ENCODE assay signal across 13 mouse cellular contexts in genomic region chr16:49572485-49573170, GRCm38 (mm10).
DNase-seq lines count a peak whose midpoint lies in the region; ATAC-seq and TF ChIP-seq lines count a peak whose summit lies in the region.
"Had no signal": no experiment of that assay in that cellular context is flagged by ENCODE, and none has a peak within 500 bp of the region (broad histone marks: within the 10 kb centered on the region; RNA-seq: fewer than 3 reads in every experiment).

No protein-coding gene starts in this region.

- H3K4me1 ChIP-seq in lung, embryonic 16.5 days (replicated peaks; ENCODE audit: control insufficient read depth, insufficient read depth, low read length), result peaks cover 5% of the 10 kb centered on the region; the same call in 1 of the 2 replicates
- H3K4me1 ChIP-seq in lung, adult 2 months (ENCODE audit: control insufficient read depth, insufficient read depth, low read length), result no peaks in the 10 kb centered on the region
- no peaks in the 10 kb centered on the region; the same call in 1 of the 2 replicates for H3K4me1 ChIP-seq in forebrain, postnatal 0 days (ENCODE audit: insufficient read depth)
- H3K4me1 ChIP-seq in midbrain, postnatal 0 days (ENCODE audit: insufficient read depth, low read length), result no peaks in the 10 kb centered on the region
- H3K4me1 ChIP-seq: heart, embryonic 10.5 days; lung, embryonic 15.5 days had no signal

- no peaks in the 10 kb centered on the region for H3K36me3 ChIP-seq in lung, embryonic 16.5 days (ENCODE audit: control insufficient read depth, insufficient read depth, low read length)
- H3K36me3 ChIP-seq in forebrain, postnatal 0 days (ENCODE audit: insufficient read depth), result no peaks in the 10 kb centered on the region
- H3K36me3 ChIP-seq in midbrain, postnatal 0 days (ENCODE audit: insufficient read depth, low read length), result no peaks in the 10 kb centered on the region
- H3K36me3 ChIP-seq: heart, embryonic 10.5 days; lung, embryonic 15.5 days had no signal

- peak; percentile 31 for ATAC-seq in frontal cortex, adult (ENCODE audit: low TSS enrichment)
- ATAC-seq in lung, embryonic 16.5 days (ENCODE audit: low read depth), result peak; percentile 81; the same call in 1 of the 2 replicates
- ATAC-seq in forebrain, postnatal 0 days, result peak; percentile 73
- no peak for ATAC-seq in midbrain, postnatal 0 days (ENCODE audit: low FRiP score)
- ATAC-seq: intestine, postnatal 0 days had no signal

- no peak overlapping the region for H3K4me3 ChIP-seq in lung, embryonic 16.5 days (ENCODE audit: low read length)
- H3K4me3 ChIP-seq in lung, adult 2 months (replicated peaks; ENCODE audit: extremely low read depth, low read depth, low read length), result no peak overlapping the region
- H3K4me3 ChIP-seq in forebrain, postnatal 0 days (ENCODE audit: low read depth, low read length), result no peak overlapping the region
- no peak overlapping the region for H3K4me3 ChIP-seq in midbrain, postnatal 0 days (ENCODE audit: low read depth, low read length)
- H3K4me3 ChIP-seq: heart, embryonic 10.5 days; lung, embryonic 15.5 days had no signal

- no peak for TF ChIP-seq CTCF in lung, adult 2 months (IDR thresholded peaks at IDR 0.05; ENCODE audit: insufficient read depth, low read length)
- no peak for TF ChIP-seq CTCF in forebrain, postnatal 0 days (IDR thresholded peaks at IDR 0.05; ENCODE audit: low read depth)
- TF ChIP-seq CTCF in midbrain, postnatal 0 days (IDR thresholded peaks at IDR 0.05), result no peak

- H3K4me2 ChIP-seq in lung, embryonic 16.5 days (ENCODE audit: low read depth, low read length), result no peak overlapping the region
- H3K4me2 ChIP-seq in forebrain, postnatal 0 days (ENCODE audit: low read depth), result 0 out of 2 replicates have a peak overlapping the region, but pooled peaks have one; percentile 19
- H3K4me2 ChIP-seq in midbrain, postnatal 0 days (ENCODE audit: low read depth, low read length, poor library complexity, severe bottlenecking), result no peak overlapping the region
- H3K4me2 ChIP-seq: lung, embryonic 15.5 days had no signal

- H3K27me3 ChIP-seq in lung, embryonic 16.5 days (ENCODE audit: control insufficient read depth, insufficient read depth, low read depth, low read length), result no peaks in the 10 kb centered on the region
- H3K27me3 ChIP-seq in forebrain, postnatal 0 days (ENCODE audit: insufficient read depth, low read length), result no peaks in the 10 kb centered on the region
- no peaks in the 10 kb centered on the region for H3K27me3 ChIP-seq in midbrain, postnatal 0 days (ENCODE audit: insufficient read depth, low read length)
- H3K27me3 ChIP-seq: lung, embryonic 15.5 days had no signal

- no peak overlapping the region for H3K9ac ChIP-seq in lung, embryonic 16.5 days (ENCODE audit: low read length)
- no peak overlapping the region for H3K9ac ChIP-seq in forebrain, postnatal 0 days
- H3K9ac ChIP-seq in midbrain, postnatal 0 days (replicated peaks; ENCODE audit: low read length, poor library complexity, severe bottlenecking), result no peak overlapping the region
- H3K9ac ChIP-seq: lung, embryonic 15.5 days had no signal

- TF ChIP-seq POLR2A in lung, adult 2 months (IDR thresholded peaks at IDR 0.05; ENCODE audit: borderline replicate concordance, extremely low read depth, low read depth, low read length), result no peak

- WGBS in lung, embryonic 16.5 days, result 51% methylated on average over 12 of the region's 12 CpGs
- WGBS in lung, adult 2 months, result 45% methylated on average over 12 of the region's 12 CpGs
- 15% methylated on average over 12 of the region's 12 CpGs for WGBS in forebrain, postnatal 0 days
- 30% methylated on average over 12 of the region's 12 CpGs for WGBS in midbrain, postnatal 0 days

- DNase-seq in frontal cortex, postnatal 14 days (ENCODE audit: low spot score in 2 of 2), result no peak
- DNase-seq in lung, adult 2 months, result no peak
- DNase-seq in forebrain, postnatal 0 days, result peak; percentile 46
- peak; percentile 59 for DNase-seq in midbrain, postnatal 0 days (ENCODE audit: low spot score)
- no peak for DNase-seq in cerebellum, postnatal 4 days (ENCODE audit: low spot score in 2 of 2)
- DNase-seq in ovary, postnatal 10 days (ENCODE audit: low spot score), result no peak
- DNase-seq: adrenal gland, postnatal 25 days; cerebellum, adult 9-10 months had no signal

- H3K27ac ChIP-seq in lung, embryonic 16.5 days (ENCODE audit: low read length), result no peak overlapping the region
- no peak overlapping the region for H3K27ac ChIP-seq in forebrain, postnatal 0 days (ENCODE audit: low read depth, low read length)
- H3K27ac ChIP-seq in midbrain, postnatal 0 days (ENCODE audit: low read depth, low read length), result no peak overlapping the region
- H3K27ac ChIP-seq: heart, embryonic 10.5 days; lung, embryonic 15.5 days had no signal

- no peaks in the 10 kb centered on the region for H3K9me3 ChIP-seq in lung, embryonic 16.5 days (ENCODE audit: control insufficient read depth, low read length)
- no peaks in the 10 kb centered on the region for H3K9me3 ChIP-seq in forebrain, postnatal 0 days (ENCODE audit: low read length)
- no peaks in the 10 kb centered on the region for H3K9me3 ChIP-seq in midbrain, postnatal 0 days (ENCODE audit: low read length)
- H3K9me3 ChIP-seq: heart, embryonic 10.5 days; lung, embryonic 15.5 days had no signal

Comparison
In these comparisons a context has a peak if more than half of its experiments do, and no peak if none do; other contexts are left out.
1. DNase-seq: peak in forebrain, postnatal 0 days (single experiment) and midbrain, postnatal 0 days (single experiment); none in frontal cortex, postnatal 14 days (0 of 2), lung, adult 2 months (single experiment), cerebellum, postnatal 4 days (0 of 2) and ovary, postnatal 10 days (single experiment).